Mouse (Mus musculus) kidney, embryonic 15.5 days (tissue): ENCODE measurements around the gene Ccn1. TPM values are rescaled to one million over a fixed set of nuclear protein-coding genes. Genes with fewer than 3 reads are reported as not detected.

Source experiments
- ATAC-seq: fragments of 200-750 bp; cut with Nextera tagmentation; replicated peaks from 2 replicates; pipeline ENCODE4 v1.8.0; 2017; ENCODE audit warnings: moderate TSS enrichment; ENCODE audit not compliant: low FRiP score
- H3K27ac ChIP-seq: fragments of 300-500 bp; sonication (generic); 2 replicates; pipeline ENCODE4 v1.5.1; 2015; ENCODE audit warnings: mild to moderate bottlenecking, inconsistent platforms
- H3K27me3 ChIP-seq: fragments of 300-500 bp; sonication (generic); 2 replicates; pipeline ENCODE4 v1.6.1; 2015; ENCODE audit warnings: inconsistent platforms
- H3K36me3 ChIP-seq: fragments of 300-500 bp; sonication (generic); 2 replicates; pipeline ENCODE4 v1.6.1; 2015; ENCODE audit warnings: inconsistent platforms
- H3K4me1 ChIP-seq: fragments of 300-500 bp; sonication (generic); 2 replicates; pipeline ENCODE4 v1.6.1; 2015; ENCODE audit warnings: inconsistent platforms
- H3K4me2 ChIP-seq: fragments of 300-500 bp; sonication (generic); 2 replicates; pipeline ENCODE4 v1.6.1; 2015; ENCODE audit warnings: moderate library complexity, mild to moderate bottlenecking, inconsistent platforms
- H3K4me3 ChIP-seq: fragments of 300-500 bp; sonication (generic); replicated peaks from 2 replicates; pipeline ENCODE4 v1.5.1; 2015; ENCODE audit warnings: mild to moderate bottlenecking, inconsistent platforms
- H3K9ac ChIP-seq: fragments of 300-500 bp; sonication (generic); 2 replicates; pipeline ENCODE4 v1.6.1; 2015; ENCODE audit warnings: mild to moderate bottlenecking, inconsistent platforms
- H3K9me3 ChIP-seq: fragments of 300-500 bp; sonication (generic); replicated peaks from 2 replicates; pipeline ENCODE4 v1.6.1; 2016; ENCODE audit warnings: inconsistent platforms
- WGBS: fragments of 180-500 bp; shearing (Covaris S2); methylation state at CpG from one replicate; pipeline ENCODE4 v1.1.7; 2015; ENCODE audit warnings: mixed read lengths; 5-methylcytosine and 5-hydroxymethylcytosine counted together
- polyA plus RNA-seq: library from polyadenylated mRNA; unstranded; fragments of >200 nt; fragmentation: Nextera tagmentation; extraction: Ambion mirVana; gene quantifications from 2 replicates; pipeline ENCODE4 v1.2.1, GENCODE M21; 2015

The Ccn1 gene
- polyA plus RNA-seq, 1 experiment from 2014 or later, result 67.7 TPM

GRCm38 (mm10) chr3:145632888-145633287 is 16.9 kb downstream of the Ccn1 start:
- peak overlapping the region; percentile 75 for H3K27ac ChIP-seq
- H3K36me3 ChIP-seq, result no peaks in the 10 kb centered on the region
- no peak overlapping the region for H3K4me3 ChIP-seq
- WGBS, result 21% methylated on average over 6 of the region's 6 CpGs
- 0 out of 2 replicates have a peak, but pooled peaks cover 1% of the 10 kb centered on the region for H3K27me3 ChIP-seq
- peak; percentile 47; the same call in 1 of the 2 replicates for ATAC-seq
- no peak overlapping the region for H3K4me2 ChIP-seq
- no peak overlapping the region for H3K9ac ChIP-seq
- H3K4me1 ChIP-seq, result peaks cover 31% of the 10 kb centered on the region
- H3K9me3 ChIP-seq, result no peaks in the 10 kb centered on the region

- Histone ChIP-seq H3K4me3 (no peak overlapping the region), H3K4me1 (peaks cover 18% of the 10 kb centered on the region), H3K4me2 (no peak overlapping the region), H3K27ac (no peak overlapping the region), H3K9ac (no peak overlapping the region), H3K27me3 (no peaks in the 10 kb centered on the region), H3K9me3 (no peaks in the 10 kb centered on the region), H3K36me3 (no peaks in the 10 kb centered on the region)
- no peak for ATAC-seq
- WGBS, result 68% methylated on average over 5 of the region's 5 CpGs
Measured at GRCm38 (mm10) chr3:145628643-145629042, 21.1 kb downstream of the Ccn1 start.

GRCm38 (mm10) chr3:145627830-145628229 is 22.0 kb downstream of the Ccn1 start:
- no peak overlapping the region for H3K9ac ChIP-seq
- H3K27ac ChIP-seq, result no peak overlapping the region
- no peaks in the 10 kb centered on the region for H3K36me3 ChIP-seq
- WGBS, result 81% methylated on average over 3 of the region's 3 CpGs
- H3K27me3 ChIP-seq, result no peaks in the 10 kb centered on the region
- peaks cover 10% of the 10 kb centered on the region for H3K4me1 ChIP-seq
- no peak for ATAC-seq
- H3K9me3 ChIP-seq, result no peaks in the 10 kb centered on the region
- no peak overlapping the region for H3K4me3 ChIP-seq
- no peak overlapping the region for H3K4me2 ChIP-seq

GRCm38 (mm10) chr3:145626063-145626462 is 23.7 kb downstream of the Ccn1 start:
- no peak for ATAC-seq
- Histone ChIP-seq H3K36me3 (no peaks in the 10 kb centered on the region), H3K4me3 (no peak overlapping the region), H3K27me3 (no peaks in the 10 kb centered on the region), H3K9ac (no peak overlapping the region), H3K4me1 (peaks cover 4% of the 10 kb centered on the region; the same call in 1 of the 2 replicates), H3K27ac (no peak overlapping the region), H3K9me3 (no peaks in the 10 kb centered on the region), H3K4me2 (no peak overlapping the region)
- 92% methylated on average over 1 of the region's 1 CpGs for WGBS

- H3K27ac ChIP-seq, result no peak overlapping the region
- no peaks in the 10 kb centered on the region for H3K36me3 ChIP-seq
- no peak overlapping the region for H3K9ac ChIP-seq
- no peaks in the 10 kb centered on the region for H3K9me3 ChIP-seq
- H3K4me2 ChIP-seq, result no peak overlapping the region
- peaks cover 4% of the 10 kb centered on the region; the same call in 1 of the 2 replicates for H3K4me1 ChIP-seq
- H3K4me3 ChIP-seq, result no peak overlapping the region
- no peak for ATAC-seq
- H3K27me3 ChIP-seq, result no peaks in the 10 kb centered on the region
- 82% methylated on average over 9 of the region's 9 CpGs for WGBS
Measured at GRCm38 (mm10) chr3:145625546-145625945, 24.2 kb downstream of the Ccn1 start.

- no peak overlapping the region for H3K27ac ChIP-seq
- no peaks in the 10 kb centered on the region for H3K27me3 ChIP-seq
- no peaks in the 10 kb centered on the region for H3K36me3 ChIP-seq
- H3K4me2 ChIP-seq, result no peak overlapping the region
- no peak overlapping the region for H3K4me3 ChIP-seq
- H3K9me3 ChIP-seq, result no peaks in the 10 kb centered on the region
- H3K9ac ChIP-seq, result no peak overlapping the region
- ATAC-seq, result no peak
- WGBS, result 84% methylated on average over 4 of the region's 4 CpGs
- peaks cover 4% of the 10 kb centered on the region; the same call in 1 of the 2 replicates for H3K4me1 ChIP-seq
Measured at GRCm38 (mm10) chr3:145624786-145625185, 25.0 kb downstream of the Ccn1 start.

- H3K4me2 ChIP-seq, result no peak overlapping the region
- 81% methylated on average over 12 of the region's 12 CpGs for WGBS
- no peak for ATAC-seq
Measured at GRCm38 (mm10) chr3:145623047-145623446, 26.7 kb downstream of the Ccn1 start.

GRCm38 (mm10) chr3:145621209-145621608 is 28.6 kb downstream of the Ccn1 start:
- Histone ChIP-seq H3K9me3 (no peaks in the 10 kb centered on the region), H3K4me1 (0 out of 2 replicates have a peak, but pooled peaks cover 4% of the 10 kb centered on the region), H3K4me3 (no peak overlapping the region), H3K9ac (no peak overlapping the region), H3K36me3 (no peaks in the 10 kb centered on the region), H3K4me2 (no peak overlapping the region), H3K27me3 (no peaks in the 10 kb centered on the region), H3K27ac (no peak overlapping the region)
- ATAC-seq, result no peak
- 85% methylated on average over 4 of the region's 4 CpGs for WGBS

More at GRCm38 (mm10) chr3:145623047-145623446, 26.7 kb downstream of the Ccn1 start:
- no peaks in the 10 kb centered on the region for H3K27me3 ChIP-seq
- 0 out of 2 replicates have a peak, but pooled peaks cover 4% of the 10 kb centered on the region for H3K4me1 ChIP-seq
- H3K9me3 ChIP-seq, result no peaks in the 10 kb centered on the region
- H3K4me3 ChIP-seq, result no peak overlapping the region
- H3K36me3 ChIP-seq, result no peaks in the 10 kb centered on the region
- H3K9ac ChIP-seq, result no peak overlapping the region
- no peak overlapping the region for H3K27ac ChIP-seq

- WGBS, result 89% methylated on average over 17 of the region's 17 CpGs
- H3K36me3 ChIP-seq, result no peaks in the 10 kb centered on the region
- no peak overlapping the region for H3K4me3 ChIP-seq
- H3K9ac ChIP-seq, result no peak overlapping the region
- peaks cover 12% of the 10 kb centered on the region for H3K4me1 ChIP-seq
- no peak overlapping the region for H3K27ac ChIP-seq
- H3K4me2 ChIP-seq, result no peak overlapping the region
- ATAC-seq, result no peak
- no peaks in the 10 kb centered on the region for H3K9me3 ChIP-seq
- no peaks in the 10 kb centered on the region for H3K27me3 ChIP-seq
Measured at GRCm38 (mm10) chr3:145619621-145620365, 30.0 kb downstream of the Ccn1 start.

GRCm38 (mm10) chr3:145618299-145618698 is 31.5 kb downstream of the Ccn1 start:
- Histone ChIP-seq H3K27me3 (no peaks in the 10 kb centered on the region), H3K9me3 (no peaks in the 10 kb centered on the region), H3K4me3 (no peak overlapping the region), H3K27ac (no peak overlapping the region), H3K36me3 (no peaks in the 10 kb centered on the region), H3K4me2 (no peak overlapping the region), H3K9ac (no peak overlapping the region), H3K4me1 (peaks cover 27% of the 10 kb centered on the region)
- WGBS, result 64% methylated on average over 9 of the region's 9 CpGs
- ATAC-seq, result no peak

GRCm38 (mm10) chr3:145614362-145615115 is 35.2 kb downstream of the Ccn1 start:
- H3K9ac ChIP-seq, result no peak overlapping the region

GRCm38 (mm10) chr3:145613234-145613633 is 36.5 kb downstream of the Ccn1 start:
- H3K27ac ChIP-seq, result no peak overlapping the region
- 70% methylated on average over 4 of the region's 4 CpGs for WGBS
- H3K9me3 ChIP-seq, result no peaks in the 10 kb centered on the region
- no peaks in the 10 kb centered on the region for H3K27me3 ChIP-seq
- H3K4me3 ChIP-seq, result no peak overlapping the region
- no peak overlapping the region for H3K9ac ChIP-seq
- no peak overlapping the region for H3K4me2 ChIP-seq
- no peaks in the 10 kb centered on the region for H3K36me3 ChIP-seq
- peaks cover 28% of the 10 kb centered on the region for H3K4me1 ChIP-seq
- ATAC-seq, result no peak

More at GRCm38 (mm10) chr3:145614362-145615115, 35.2 kb downstream of the Ccn1 start:
- Histone ChIP-seq H3K9me3 (no peaks in the 10 kb centered on the region), H3K27ac (peak overlapping the region; percentile 80), H3K4me2 (peak overlapping the region; percentile 38), H3K4me3 (no peak overlapping the region), H3K4me1 (peaks cover 32% of the 10 kb centered on the region), H3K36me3 (no peaks in the 10 kb centered on the region), H3K27me3 (no peaks in the 10 kb centered on the region)
- WGBS, result 11% methylated on average over 17 of the region's 17 CpGs
- peak; percentile 62; the same call in 1 of the 2 replicates for ATAC-seq
